Mouse (Mus musculus): Measurements from ENCODE around the gene Birc5. TPM values are rescaled to one million over a fixed set of nuclear protein-coding genes. Genes with fewer than 3 reads are reported as not detected.
A peak's percentile ranks its signal among the peaks of the same experiment; 100 is the strongest.
"Not testable (repeated sequence)": the region's sequence is repeated elsewhere in the genome, so short reads cannot be mapped to it uniquely, and the experiment has no call there.

Gene Birc5
- polyA plus RNA-seq, 1 experiment from 2014 or later: 395 TPM

- H3K27me3 ChIP-seq (ENCODE audit: low read depth, poor library complexity, severe bottlenecking): no peaks in the 10 kb centered on the region
- WGBS: 92% methylated on average over 2 of the region's 2 CpGs
- H3K4me3 ChIP-seq: no peak overlapping the region
- no peaks in the 10 kb centered on the region for H3K9me3 ChIP-seq (replicated peaks)
- DNase-seq (ENCODE audit: low spot score): no peak
- H3K4me1 ChIP-seq: peaks cover 50% of the 10 kb centered on the region
- H3K36me3 ChIP-seq: no peaks in the 10 kb centered on the region
- no peak overlapping the region for H3K27ac ChIP-seq
Measured at GRCm38 (mm10) chr11:117829671-117830215, 19.3 kb upstream of the Birc5 start.

- Histone ChIP-seq H3K4me1 (peaks cover 47% of the 10 kb centered on the region), H3K27ac (0 out of 2 replicates have a peak overlapping the region, but pooled peaks have one; percentile 3)
Measured at GRCm38 (mm10) chr11:117830401-117830800, 18.6 kb upstream of the Birc5 start.

GRCm38 (mm10) chr11:117832086-117832969, 16.7 kb upstream of the Birc5 start:
- peak overlapping the region; percentile 64; the same call in 1 of the 2 replicates for H3K27ac ChIP-seq

More at GRCm38 (mm10) chr11:117830401-117830800, 18.6 kb upstream of the Birc5 start:
- DNase-seq (ENCODE audit: low spot score): no peak
- H3K36me3 ChIP-seq: no peaks in the 10 kb centered on the region
- no peaks in the 10 kb centered on the region for H3K9me3 ChIP-seq (replicated peaks)
- no peak overlapping the region for H3K4me3 ChIP-seq
- 84% methylated on average over 9 of the region's 9 CpGs for WGBS
- no peaks in the 10 kb centered on the region for H3K27me3 ChIP-seq (ENCODE audit: low read depth, poor library complexity, severe bottlenecking)

GRCm38 (mm10) chr11:117833509-117833908, 15.5 kb upstream of the Birc5 start:
- peaks cover 30% of the 10 kb centered on the region for H3K4me1 ChIP-seq
- H3K4me3 ChIP-seq; H3K27me3 ChIP-seq (ENCODE audit: low read depth, poor library complexity, severe bottlenecking); H3K27ac ChIP-seq; H3K36me3 ChIP-seq; H3K9me3 ChIP-seq (replicated peaks); DNase-seq (ENCODE audit: low spot score): not testable (repeated sequence)
- 83% methylated on average over 6 of the region's 6 CpGs for WGBS

More at GRCm38 (mm10) chr11:117832086-117832969, 16.7 kb upstream of the Birc5 start:
- H3K9me3 ChIP-seq (replicated peaks): no peaks in the 10 kb centered on the region
- H3K36me3 ChIP-seq: no peaks in the 10 kb centered on the region
- H3K4me1 ChIP-seq: peaks cover 37% of the 10 kb centered on the region
- 18% methylated on average over 28 of the region's 28 CpGs for WGBS
- no peaks in the 10 kb centered on the region for H3K27me3 ChIP-seq (ENCODE audit: low read depth, poor library complexity, severe bottlenecking)
- H3K4me3 ChIP-seq: peak overlapping the region; percentile 47
- peak; percentile 79 for DNase-seq (ENCODE audit: low spot score)

GRCm38 (mm10) chr11:117834086-117834485, 15.0 kb upstream of the Birc5 start:
- DNase-seq (ENCODE audit: low spot score): no peak
- H3K27me3 ChIP-seq (ENCODE audit: low read depth, poor library complexity, severe bottlenecking): no peaks in the 10 kb centered on the region
- no peak overlapping the region for H3K4me3 ChIP-seq
- peaks cover 29% of the 10 kb centered on the region for H3K4me1 ChIP-seq
- H3K36me3 ChIP-seq: no peaks in the 10 kb centered on the region
- H3K9me3 ChIP-seq (replicated peaks): no peaks in the 10 kb centered on the region
- no peak overlapping the region for H3K27ac ChIP-seq
- WGBS: 94% methylated on average over 8 of the region's 8 CpGs

DNA sequence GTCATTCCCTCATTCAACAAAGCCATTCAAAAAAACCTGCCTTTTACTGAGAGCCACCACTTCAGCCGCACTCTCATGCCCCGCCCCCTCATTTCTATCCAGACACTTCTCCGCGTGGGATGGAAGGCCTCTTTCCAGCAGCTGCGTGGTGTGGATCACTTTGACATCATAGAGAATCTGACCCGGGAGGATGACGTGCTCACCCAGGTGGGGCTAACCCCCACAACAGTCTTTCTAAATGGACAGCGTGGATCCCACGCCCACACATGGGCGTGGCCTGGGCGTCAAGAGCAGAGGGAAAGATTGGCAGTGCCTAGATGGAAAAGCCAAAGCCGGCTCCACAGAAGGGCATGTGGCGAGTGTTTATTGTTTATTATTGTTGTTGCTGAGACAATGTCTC, 12.7 kb upstream of the Birc5 start:
- Histone ChIP-seq H3K36me3 (no peaks in the 10 kb centered on the region), H3K9me3 (replicated peaks) (no peaks in the 10 kb centered on the region), H3K27ac (no peak overlapping the region), H3K4me3 (peak overlapping the region; percentile 18; the same call in 1 of the 2 replicates), H3K4me1 (peaks cover 28% of the 10 kb centered on the region), H3K27me3 (ENCODE audit: low read depth, poor library complexity, severe bottlenecking) (no peaks in the 10 kb centered on the region)
- 30% methylated on average over 13 of the region's 13 CpGs for WGBS
- DNase-seq (ENCODE audit: low spot score): no peak

GRCm38 (mm10) chr11:117838572-117838971, 10.5 kb upstream of the Birc5 start:
- no peaks in the 10 kb centered on the region for H3K9me3 ChIP-seq (replicated peaks)
- WGBS: 76% methylated on average over 2 of the region's 2 CpGs
- peak overlapping the region; percentile 10; the same call in 1 of the 2 replicates for H3K27ac ChIP-seq
- no peaks in the 10 kb centered on the region for H3K36me3 ChIP-seq
- no peak overlapping the region for H3K4me3 ChIP-seq
- peaks cover 17% of the 10 kb centered on the region for H3K4me1 ChIP-seq
- H3K27me3 ChIP-seq (ENCODE audit: low read depth, poor library complexity, severe bottlenecking): no peaks in the 10 kb centered on the region
- DNase-seq (ENCODE audit: low spot score): no peak

DNA sequence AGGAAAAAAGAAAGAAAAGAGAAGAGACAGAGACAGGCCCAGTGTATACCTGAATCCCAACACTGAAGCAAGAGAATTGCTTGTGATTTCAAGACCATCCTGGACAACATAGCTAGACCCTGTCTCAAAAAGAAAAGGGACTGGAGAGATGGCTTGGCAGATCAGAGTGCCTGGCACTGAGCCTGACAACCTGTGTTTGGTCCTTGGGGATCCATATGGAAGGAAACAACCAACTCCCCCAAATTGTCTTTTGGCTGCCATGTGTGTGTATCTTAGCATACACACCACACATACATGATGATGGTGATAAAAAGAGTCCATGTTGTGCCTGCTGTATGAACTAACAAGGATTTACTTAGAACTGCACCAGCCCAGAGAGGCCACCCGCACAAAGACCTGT, 10.0 kb upstream of the Birc5 start:
- Histone ChIP-seq H3K36me3 (no peaks in the 10 kb centered on the region), H3K4me1 (peaks cover 17% of the 10 kb centered on the region), H3K27ac (no peak overlapping the region), H3K27me3 (ENCODE audit: low read depth, poor library complexity, severe bottlenecking) (no peaks in the 10 kb centered on the region), H3K9me3 (replicated peaks) (no peaks in the 10 kb centered on the region), H3K4me3 (no peak overlapping the region)
- 82% methylated on average over 1 of the region's 1 CpGs for WGBS
- DNase-seq (ENCODE audit: low spot score): no peak

GRCm38 (mm10) chr11:117840910-117841309, 8.1 kb upstream of the Birc5 start:
- no peaks in the 10 kb centered on the region for H3K27me3 ChIP-seq (ENCODE audit: low read depth, poor library complexity, severe bottlenecking)
- H3K36me3 ChIP-seq: no peaks in the 10 kb centered on the region
- peaks cover 10% of the 10 kb centered on the region for H3K4me1 ChIP-seq
- 60% methylated on average over 1 of the region's 1 CpGs for WGBS
- no peak overlapping the region for H3K4me3 ChIP-seq
- H3K27ac ChIP-seq: no peak overlapping the region
- no peaks in the 10 kb centered on the region for H3K9me3 ChIP-seq (replicated peaks)
- DNase-seq (ENCODE audit: low spot score): no peak

DNA sequence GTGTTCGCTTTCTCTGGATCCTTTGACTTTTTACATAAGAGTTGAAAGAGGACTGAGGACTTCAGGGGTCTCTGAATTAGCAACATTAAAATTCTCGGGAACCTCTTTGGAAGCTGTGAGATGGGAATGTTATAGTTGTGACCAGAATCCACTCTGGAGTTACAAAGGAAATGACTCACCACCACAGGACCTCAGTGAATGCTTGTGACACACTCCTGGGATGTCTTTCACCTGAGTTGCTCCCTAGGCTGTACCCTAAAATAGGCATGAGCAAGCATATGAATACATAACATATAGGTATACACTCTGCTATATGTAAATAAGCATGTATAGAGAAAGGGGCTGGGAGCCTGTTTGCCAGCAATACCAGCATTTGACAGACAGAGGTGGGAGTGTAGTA, 5.6 kb upstream of the Birc5 start:
- Histone ChIP-seq H3K9me3 (replicated peaks) (no peaks in the 10 kb centered on the region), H3K4me3 (no peak overlapping the region), H3K27ac (no peak overlapping the region), H3K27me3 (ENCODE audit: low read depth, poor library complexity, severe bottlenecking) (no peaks in the 10 kb centered on the region), H3K4me1 (peaks cover 15% of the 10 kb centered on the region), H3K36me3 (no peaks in the 10 kb centered on the region)
- WGBS: 83% methylated on average over 2 of the region's 2 CpGs
- no peak for DNase-seq (ENCODE audit: low spot score)

DNA sequence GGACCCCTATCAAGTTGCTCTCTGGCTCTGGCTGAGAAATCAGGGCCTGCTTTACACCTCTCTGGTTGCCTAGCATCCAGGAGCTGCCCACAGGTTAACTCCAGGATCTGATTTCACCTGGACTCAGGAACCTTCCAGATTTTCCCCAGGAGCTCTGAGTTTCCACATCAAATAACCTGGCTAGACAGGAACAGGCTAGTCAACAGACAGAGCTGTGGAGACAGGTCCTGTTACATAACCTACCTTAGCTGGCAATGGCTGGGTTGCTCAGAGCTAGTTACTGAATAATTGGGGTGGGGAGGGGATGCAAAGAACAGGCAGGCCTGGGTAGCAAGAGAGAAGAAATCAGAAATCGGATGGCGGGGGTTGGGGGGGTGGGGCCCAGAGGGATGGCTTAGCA, 4.1 kb upstream of the Birc5 start:
- Histone ChIP-seq H3K27ac (no peak overlapping the region), H3K27me3 (ENCODE audit: low read depth, poor library complexity, severe bottlenecking) (no peaks in the 10 kb centered on the region), H3K9me3 (replicated peaks) (no peaks in the 10 kb centered on the region), H3K4me3 (no peak overlapping the region), H3K4me1 (peaks cover 21% of the 10 kb centered on the region), H3K36me3 (no peaks in the 10 kb centered on the region)
- DNase-seq (ENCODE audit: low spot score): no peak
- 85% methylated on average over 2 of the region's 2 CpGs for WGBS

DNA sequence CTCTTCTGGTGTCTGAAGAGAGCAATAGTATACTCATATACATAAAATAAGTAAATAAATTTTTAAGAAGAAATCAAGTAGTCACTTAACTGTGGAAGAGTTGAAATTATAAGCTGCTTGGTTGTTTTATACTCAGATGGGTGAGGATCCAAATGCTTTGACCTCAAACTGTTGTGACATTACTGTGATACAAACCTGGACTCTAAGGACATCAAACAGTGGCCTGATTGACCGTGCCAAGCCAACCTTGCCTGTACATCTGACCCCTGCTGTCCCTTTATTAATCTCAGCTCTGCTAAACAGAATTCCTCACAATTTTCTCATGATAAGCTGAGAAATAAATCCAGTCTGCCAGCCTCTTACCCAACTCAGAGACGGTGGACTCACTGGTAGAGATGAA, 3.4 kb upstream of the Birc5 start:
- WGBS: 90% methylated on average over 2 of the region's 2 CpGs

GRCm38 (mm10) chr11:117846640-117847039, 2.4 kb upstream of the Birc5 start:
- Histone ChIP-seq H3K36me3 (peaks cover 14% of the 10 kb centered on the region), H3K4me1 (peaks cover 27% of the 10 kb centered on the region), H3K27me3 (ENCODE audit: low read depth, poor library complexity, severe bottlenecking) (no peaks in the 10 kb centered on the region), H3K9me3 (replicated peaks) (no peaks in the 10 kb centered on the region), H3K27ac (no peak overlapping the region), H3K4me3 (no peak overlapping the region)
- DNase-seq (ENCODE audit: low spot score): no peak
- 67% methylated on average over 5 of the region's 5 CpGs for WGBS

More for the DNA sequence above, 3.4 kb upstream of the Birc5 start:
- H3K27ac ChIP-seq: no peak overlapping the region
- H3K4me3 ChIP-seq: no peak overlapping the region
- H3K36me3 ChIP-seq: peaks cover 4% of the 10 kb centered on the region
- no peaks in the 10 kb centered on the region for H3K9me3 ChIP-seq (replicated peaks)
- peaks cover 27% of the 10 kb centered on the region for H3K4me1 ChIP-seq
- no peaks in the 10 kb centered on the region for H3K27me3 ChIP-seq (ENCODE audit: low read depth, poor library complexity, severe bottlenecking)
- no peak for DNase-seq (ENCODE audit: low spot score)
